Mouse (Mus musculus): ENCODE results near the gene Tmem235. TPM values are rescaled to one million over a fixed set of nuclear protein-coding genes. Genes with fewer than 3 reads are reported as not detected.

Tmem235 gene
- total and polyA plus RNA-seq, 3 experiments = not detected

- intact Hi-C loops (cut with DNase I) = no loop called here
- no peak for DNase-seq
- H3K79me2 ChIP-seq (replicated peaks; ENCODE audit: control insufficient read depth, insufficient read depth, low read length) = no peaks in the 10 kb centered on the region
- H3K27me3 ChIP-seq (ENCODE audit: control insufficient read depth, insufficient read depth, low read length) = no peaks in the 10 kb centered on the region
- no peaks in the 10 kb centered on the region for H3K36me3 ChIP-seq (ENCODE audit: control insufficient read depth, insufficient read depth, low read length)
- H3K9ac ChIP-seq (ENCODE audit: low read depth, low read length) = no peak overlapping the region
- no peak overlapping the region for H3K27ac ChIP-seq
- TF ChIP-seq CTCF (IDR thresholded peaks at IDR 0.05) (no peak), POLR2A (IDR thresholded peaks at IDR 0.05; ENCODE audit: insufficient read depth, low read depth, low read length) (no peak), EP300 (IDR thresholded peaks at IDR 0.05; ENCODE audit: insufficient read depth, low read depth, low read length) (no peak)
- no peak overlapping the region for H3K4me3 ChIP-seq
- WGBS = 80% methylated on average over 2 of the region's 2 CpGs
- H3K4me1 ChIP-seq (ENCODE audit: control insufficient read depth, insufficient read depth, low read length) = peaks cover 2% of the 10 kb centered on the region
Measured at GRCm38 (mm10) chr11:117844997-117845396, 15.6 kb upstream of the Tmem235 start.

GRCm38 (mm10) chr11:117845651-117846050 lies 14.9 kb upstream of the Tmem235 start:
- intact Hi-C loops (cut with DNase I) = no loop called here
- Histone ChIP-seq H3K27ac (no peak overlapping the region), H3K27me3 (ENCODE audit: control insufficient read depth, insufficient read depth, low read length) (no peaks in the 10 kb centered on the region), H3K4me3 (no peak overlapping the region), H3K4me1 (ENCODE audit: control insufficient read depth, insufficient read depth, low read length) (peaks cover 2% of the 10 kb centered on the region), H3K36me3 (ENCODE audit: control insufficient read depth, insufficient read depth, low read length) (no peaks in the 10 kb centered on the region), H3K9ac (ENCODE audit: low read depth, low read length) (no peak overlapping the region), H3K79me2 (replicated peaks; ENCODE audit: control insufficient read depth, insufficient read depth, low read length) (no peaks in the 10 kb centered on the region)
- TF ChIP-seq CTCF (IDR thresholded peaks at IDR 0.05) (no peak), EP300 (IDR thresholded peaks at IDR 0.05; ENCODE audit: insufficient read depth, low read depth, low read length) (no peak)
- WGBS = 81% methylated on average over 2 of the region's 2 CpGs
- DNase-seq = no peak

GRCm38 (mm10) chr11:117846640-117847039 lies 13.9 kb upstream of the Tmem235 start:
- H3K36me3 ChIP-seq (ENCODE audit: control insufficient read depth, insufficient read depth, low read length) = no peaks in the 10 kb centered on the region
- H3K27me3 ChIP-seq (ENCODE audit: control insufficient read depth, insufficient read depth, low read length) = no peaks in the 10 kb centered on the region
- no peak overlapping the region for H3K9ac ChIP-seq (ENCODE audit: low read depth, low read length)
- no peak overlapping the region for H3K4me3 ChIP-seq
- TF ChIP-seq CTCF (IDR thresholded peaks at IDR 0.05) (peak; percentile 64), POLR2A (IDR thresholded peaks at IDR 0.05; ENCODE audit: insufficient read depth, low read depth, low read length) (no peak)
- 51% methylated on average over 5 of the region's 5 CpGs for WGBS
- no peaks in the 10 kb centered on the region for H3K79me2 ChIP-seq (replicated peaks; ENCODE audit: control insufficient read depth, insufficient read depth, low read length)
- intact Hi-C loops (cut with DNase I) = no loop called here
- no peak for DNase-seq
- no peak overlapping the region for H3K27ac ChIP-seq
- peaks cover 2% of the 10 kb centered on the region for H3K4me1 ChIP-seq (ENCODE audit: control insufficient read depth, insufficient read depth, low read length)

GRCm38 (mm10) chr11:117847593-117848215 lies 12.8 kb upstream of the Tmem235 start:
- DNase-seq = no peak
- Histone ChIP-seq H3K27ac (peak overlapping the region; percentile 87), H3K79me2 (replicated peaks; ENCODE audit: control insufficient read depth, insufficient read depth, low read length) (no peaks in the 10 kb centered on the region), H3K9ac (ENCODE audit: low read depth, low read length) (no peak overlapping the region), H3K4me1 (ENCODE audit: control insufficient read depth, insufficient read depth, low read length) (peaks cover 2% of the 10 kb centered on the region), H3K4me3 (no peak overlapping the region; the same call in 1 of the 2 replicates), H3K36me3 (ENCODE audit: control insufficient read depth, insufficient read depth, low read length) (no peaks in the 10 kb centered on the region), H3K27me3 (ENCODE audit: control insufficient read depth, insufficient read depth, low read length) (no peaks in the 10 kb centered on the region)
- WGBS = 66% methylated on average over 7 of the region's 7 CpGs
- no peak for TF ChIP-seq POLR2A (IDR thresholded peaks at IDR 0.05; ENCODE audit: insufficient read depth, low read depth, low read length)
- no peak for TF ChIP-seq EP300 (IDR thresholded peaks at IDR 0.05; ENCODE audit: insufficient read depth, low read depth, low read length)
- TF ChIP-seq CTCF (IDR thresholded peaks at IDR 0.05) = no peak
- intact Hi-C loops (cut with DNase I) = no loop called here

GRCm38 (mm10) chr11:117848271-117848984 lies 12.1 kb upstream of the Tmem235 start:
- H3K4me1 ChIP-seq (ENCODE audit: control insufficient read depth, insufficient read depth, low read length) = peaks cover 2% of the 10 kb centered on the region
- TF ChIP-seq EP300 (IDR thresholded peaks at IDR 0.05; ENCODE audit: insufficient read depth, low read depth, low read length) = no peak
- no peak for TF ChIP-seq POLR2A (IDR thresholded peaks at IDR 0.05; ENCODE audit: insufficient read depth, low read depth, low read length)
- no peak for TF ChIP-seq CTCF (IDR thresholded peaks at IDR 0.05)
- no peaks in the 10 kb centered on the region for H3K79me2 ChIP-seq (replicated peaks; ENCODE audit: control insufficient read depth, insufficient read depth, low read length)
- H3K4me3 ChIP-seq = peak overlapping the region; percentile 56
- H3K27ac ChIP-seq = peak overlapping the region; percentile 87
- intact Hi-C loops (cut with DNase I) = no loop called here
- H3K27me3 ChIP-seq (ENCODE audit: control insufficient read depth, insufficient read depth, low read length) = no peaks in the 10 kb centered on the region
- peak overlapping the region; percentile 77 for H3K9ac ChIP-seq (ENCODE audit: low read depth, low read length)
- no peaks in the 10 kb centered on the region for H3K36me3 ChIP-seq (ENCODE audit: control insufficient read depth, insufficient read depth, low read length)
- peak; percentile 48 to 65 for DNase-seq
- WGBS = 4% methylated on average over 19 of the region's 19 CpGs

- peak; percentile 90; the same call in 1 of the 2 replicates for TF ChIP-seq EP300 (IDR thresholded peaks at IDR 0.05; ENCODE audit: insufficient read depth, low read depth, low read length)
- peak; percentile 32; the same call in 1 of the 2 replicates for TF ChIP-seq CTCF (IDR thresholded peaks at IDR 0.05)
- peak; percentile 95 for TF ChIP-seq POLR2A (IDR thresholded peaks at IDR 0.05; ENCODE audit: insufficient read depth, low read depth, low read length)
- Histone ChIP-seq H3K36me3 (ENCODE audit: control insufficient read depth, insufficient read depth, low read length) (no peaks in the 10 kb centered on the region), H3K4me3 (peak within 1 kb of the TSS; percentile 56), H3K79me2 (replicated peaks; ENCODE audit: control insufficient read depth, insufficient read depth, low read length) (no peaks in the 10 kb centered on the region), H3K9ac (ENCODE audit: low read depth, low read length) (peak within 1 kb of the TSS; percentile 77), H3K4me1 (ENCODE audit: control insufficient read depth, insufficient read depth, low read length) (peaks cover 2% of the 10 kb centered on the region), H3K27ac (peak within 1 kb of the TSS; percentile 87), H3K27me3 (ENCODE audit: control insufficient read depth, insufficient read depth, low read length) (no peaks in the 10 kb centered on the region)
- DNase-seq = peak; percentile 97 to 99
- intact Hi-C loops (cut with DNase I) = no loop called here
- WGBS = under 1% methylated on average over 51 of the region's 51 CpGs
Measured at GRCm38 (mm10) chr11:117848985-117849671, 11.4 kb upstream of the Tmem235 start, which contains the start of gene Birc5. TSS of gene Birc5 (plus strand) at chr11:117849251.
